Mouse (Mus musculus) midbrain, embryonic 12.5 days (tissue): ENCODE data around the gene Ndufs7. TPM values are rescaled to one million over a fixed set of nuclear protein-coding genes. Genes with fewer than 3 reads are reported as not detected.
A peak's percentile ranks its signal among the peaks of the same experiment; 100 is the strongest.

Source experiments
- ATAC-seq: fragments of 200-750 bp; cut with Nextera tagmentation; 2 replicates; pipeline ENCODE4 v1.8.0; 2017; ENCODE audit warnings: low read depth, moderate TSS enrichment, moderate library complexity; ENCODE audit not compliant: low FRiP score
- H3K27ac ChIP-seq: fragments of 300-500 bp; sonication (generic); replicated peaks from 2 replicates; pipeline ENCODE4 v1.5.1; 2016; ENCODE audit warnings: mild to moderate bottlenecking
- H3K27me3 ChIP-seq: fragments of 300-500 bp; sonication (generic); 2 replicates; pipeline ENCODE4 v1.6.1; 2016; ENCODE audit warnings: mild to moderate bottlenecking
- H3K36me3 ChIP-seq: fragments of 300-500 bp; sonication (generic); 2 replicates; pipeline ENCODE4 v1.6.1; 2016
- H3K4me1 ChIP-seq: fragments of 300-500 bp; sonication (generic); 2 replicates; pipeline ENCODE4 v1.6.1; 2016
- H3K4me2 ChIP-seq: fragments of 300-500 bp; sonication (generic); replicated peaks from 2 replicates; pipeline ENCODE4 v1.6.1; 2016; ENCODE audit warnings: mild to moderate bottlenecking, moderate library complexity
- H3K4me3 ChIP-seq: fragments of 300-500 bp; sonication (generic); 2 replicates; pipeline ENCODE4 v1.5.1; 2016; ENCODE audit warnings: mild to moderate bottlenecking
- H3K9ac ChIP-seq: fragments of 300-500 bp; sonication (generic); replicated peaks from 2 replicates; pipeline ENCODE4 v1.6.1; 2016; ENCODE audit warnings: mild to moderate bottlenecking, moderate library complexity
- H3K9me3 ChIP-seq: fragments of 300-500 bp; sonication (generic); 2 replicates; pipeline ENCODE4 v1.6.1; 2016; ENCODE audit warnings: mild to moderate bottlenecking
- WGBS: fragments of 180-500 bp; shearing (Covaris S2); methylation state at CpG from one replicate; pipeline ENCODE4 v1.1.7; 2016; 5-methylcytosine and 5-hydroxymethylcytosine counted together
- polyA plus RNA-seq: library from polyadenylated mRNA; unstranded; fragments of >200 nt; fragmentation: Nextera tagmentation; extraction: Ambion mirVana; gene quantifications from 2 replicates; pipeline ENCODE4 v1.2.1, GENCODE M21; 2016

Gene Ndufs7
- polyA plus RNA-seq, 1 experiment from 2014 or later = 205 TPM

DNA sequence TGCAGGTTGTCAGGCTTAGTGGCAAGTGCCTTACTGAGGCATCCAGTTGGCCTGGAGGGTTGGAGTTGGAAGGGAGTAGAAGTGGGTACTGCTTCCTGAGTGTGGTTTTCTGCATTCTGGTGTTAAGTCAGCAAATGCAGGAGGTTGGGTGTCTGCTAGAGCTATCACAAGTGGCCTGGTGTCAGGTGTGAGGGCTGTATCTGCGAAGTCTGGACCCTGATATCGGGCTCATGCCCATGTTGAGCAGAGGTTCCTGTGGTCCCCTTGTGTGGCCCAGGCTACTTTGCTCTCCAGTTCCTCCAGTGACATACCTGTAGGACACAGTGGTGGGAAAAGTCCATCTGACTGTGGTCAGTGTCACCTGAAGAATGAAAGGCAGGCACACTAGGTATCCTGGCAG is 21.2 kb downstream of the Ndufs7 start:
- Histone ChIP-seq H3K27me3 (no peaks in the 10 kb centered on the region), H3K4me1 (peaks cover 56% of the 10 kb centered on the region), H3K4me2 (no peak overlapping the region), H3K9me3 (no peaks in the 10 kb centered on the region), H3K27ac (no peak overlapping the region), H3K36me3 (peaks cover 49% of the 10 kb centered on the region), H3K4me3 (no peak overlapping the region), H3K9ac (no peak overlapping the region)
- no peak for ATAC-seq
- 95% methylated on average over 2 of the region's 2 CpGs for WGBS

- Histone ChIP-seq H3K27ac (no peak overlapping the region), H3K4me1 (peaks cover 54% of the 10 kb centered on the region), H3K27me3 (no peaks in the 10 kb centered on the region), H3K4me3 (no peak overlapping the region), H3K9ac (no peak overlapping the region; the same call in 1 of the 2 replicates), H3K9me3 (no peaks in the 10 kb centered on the region), H3K4me2 (no peak overlapping the region), H3K36me3 (peaks cover 54% of the 10 kb centered on the region)
- ATAC-seq = no peak
- 79% methylated on average over 6 of the region's 6 CpGs for WGBS
Measured at GRCm38 (mm10) chr10:80270734-80271181, 21.8 kb downstream of the Ndufs7 start.

DNA sequence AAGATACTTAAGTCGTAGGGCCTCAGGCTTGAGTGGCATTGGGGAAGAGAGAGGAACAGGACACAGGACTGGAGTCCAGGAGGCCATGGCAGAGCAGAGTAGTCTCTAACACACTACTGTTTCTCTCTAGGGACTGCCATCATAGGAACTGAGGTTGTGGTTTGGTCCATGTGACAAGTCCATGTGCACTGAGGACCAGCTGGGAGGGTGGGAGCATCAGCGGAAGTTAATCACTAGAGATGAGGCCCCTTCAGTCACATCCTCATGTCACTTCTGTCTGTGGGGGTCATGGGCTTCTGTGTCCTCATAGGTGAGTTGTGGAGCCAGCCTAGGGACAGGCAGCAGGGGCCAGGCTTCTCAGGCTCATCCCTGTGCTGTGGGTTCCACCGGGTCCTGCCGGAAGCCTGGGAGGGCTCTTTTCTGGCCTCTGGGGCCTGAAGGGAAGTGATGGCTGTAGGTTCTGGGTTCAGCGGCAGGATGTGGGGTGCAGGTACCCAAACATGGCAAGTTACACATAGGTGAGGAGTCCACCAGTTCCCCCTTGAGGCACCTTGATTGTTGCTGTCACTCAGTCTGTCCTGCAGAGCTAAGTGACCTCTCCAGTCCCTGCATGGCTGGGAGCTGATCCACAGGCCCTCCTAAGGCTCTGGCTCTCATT is 22.4 kb downstream of the Ndufs7 start:
- ATAC-seq = no peak
- H3K4me2 ChIP-seq = no peak overlapping the region
- peaks cover 60% of the 10 kb centered on the region for H3K36me3 ChIP-seq

GRCm38 (mm10) chr10:80271870-80272585 is 23.1 kb downstream of the Ndufs7 start:
- H3K4me1 ChIP-seq = peaks cover 41% of the 10 kb centered on the region
- H3K36me3 ChIP-seq = peaks cover 63% of the 10 kb centered on the region
- no peak for ATAC-seq
- no peak overlapping the region for H3K9ac ChIP-seq
- 91% methylated on average over 8 of the region's 8 CpGs for WGBS
- no peaks in the 10 kb centered on the region for H3K27me3 ChIP-seq
- H3K4me2 ChIP-seq = no peak overlapping the region
- no peaks in the 10 kb centered on the region for H3K9me3 ChIP-seq
- no peak overlapping the region for H3K27ac ChIP-seq
- no peak overlapping the region for H3K4me3 ChIP-seq

More for the DNA sequence above, 22.4 kb downstream of the Ndufs7 start:
- H3K4me1 ChIP-seq = peaks cover 48% of the 10 kb centered on the region
- no peak overlapping the region; the same call in 1 of the 2 replicates for H3K9ac ChIP-seq
- H3K4me3 ChIP-seq = no peak overlapping the region
- 92% methylated on average over 5 of the region's 5 CpGs for WGBS
- no peaks in the 10 kb centered on the region for H3K27me3 ChIP-seq
- no peaks in the 10 kb centered on the region for H3K9me3 ChIP-seq
- no peak overlapping the region for H3K27ac ChIP-seq

DNA sequence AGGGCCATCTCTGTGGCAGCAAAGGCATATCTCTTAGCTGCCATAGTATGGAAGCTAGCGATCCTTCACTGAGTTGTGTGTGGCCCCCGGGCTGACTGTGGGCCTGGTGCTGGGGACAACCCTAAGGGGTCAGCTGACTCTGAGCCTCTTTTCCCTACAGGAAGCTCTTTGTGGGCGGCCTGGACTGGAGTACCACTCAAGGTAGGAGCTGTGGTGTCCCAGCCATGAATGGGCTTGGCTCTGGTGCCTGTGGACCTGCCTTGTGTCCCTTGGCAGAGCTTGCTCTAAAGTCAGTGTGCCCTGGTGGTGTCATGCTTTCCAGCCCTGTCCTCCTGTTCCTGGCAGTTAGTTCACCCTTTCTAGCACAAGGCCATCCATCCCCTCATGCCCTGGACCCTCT is 24.9 kb downstream of the Ndufs7 start:
- ATAC-seq = no peak
- 94% methylated on average over 3 of the region's 3 CpGs for WGBS
- Histone ChIP-seq H3K4me2 (no peak overlapping the region), H3K9ac (no peak overlapping the region), H3K36me3 (peaks cover 73% of the 10 kb centered on the region), H3K27me3 (no peaks in the 10 kb centered on the region), H3K4me1 (peaks cover 25% of the 10 kb centered on the region), H3K9me3 (no peaks in the 10 kb centered on the region), H3K4me3 (no peak overlapping the region), H3K27ac (no peak overlapping the region)

DNA sequence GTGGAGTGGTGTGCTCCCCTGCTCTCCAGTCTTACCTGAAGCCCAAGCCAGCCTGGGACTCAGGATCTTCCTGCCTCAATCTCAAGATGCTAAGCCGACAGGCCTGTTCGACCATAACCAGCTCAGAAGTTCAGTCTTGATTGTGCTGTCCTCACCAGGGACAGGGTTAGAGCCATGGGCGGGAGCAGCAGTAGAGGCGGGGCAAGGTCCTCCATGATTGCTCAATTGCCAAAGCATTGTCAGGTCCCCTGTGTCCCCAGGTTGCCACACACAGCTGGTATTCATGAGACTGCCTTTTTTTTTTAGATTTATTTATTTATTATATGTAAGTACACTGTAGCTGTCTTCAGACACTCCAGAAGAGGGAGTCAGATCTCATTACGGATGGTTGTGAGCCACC is 27.3 kb downstream of the Ndufs7 start:
- no peak overlapping the region for H3K27ac ChIP-seq
- no peaks in the 10 kb centered on the region for H3K27me3 ChIP-seq
- H3K36me3 ChIP-seq = peaks cover 84% of the 10 kb centered on the region
- no peaks in the 10 kb centered on the region for H3K9me3 ChIP-seq
- ATAC-seq = no peak
- 85% methylated on average over 5 of the region's 5 CpGs for WGBS
- no peak overlapping the region for H3K4me3 ChIP-seq
- H3K9ac ChIP-seq = no peak overlapping the region
- no peak overlapping the region for H3K4me2 ChIP-seq
- 0 out of 2 replicates have a peak, but pooled peaks cover 8% of the 10 kb centered on the region for H3K4me1 ChIP-seq

DNA sequence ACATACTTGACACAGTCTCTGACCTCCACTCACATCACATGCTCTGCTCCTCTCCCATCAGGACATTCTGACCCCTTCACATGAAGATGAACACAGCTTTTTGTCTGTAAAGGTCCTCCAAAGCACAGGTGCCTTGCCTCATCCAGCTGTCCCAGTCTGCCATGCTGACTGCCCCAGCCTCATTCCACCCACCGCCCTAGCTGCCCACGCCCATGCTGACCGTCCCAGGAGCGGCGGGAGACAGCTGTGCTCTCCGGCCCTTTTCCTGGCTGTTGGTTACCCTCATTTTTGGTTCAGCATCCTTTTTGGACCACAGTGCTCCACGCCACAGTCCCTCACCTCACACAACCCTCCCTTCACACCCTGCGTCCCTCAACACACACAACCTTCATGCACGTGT is 29.5 kb downstream of the Ndufs7 start:
- Histone ChIP-seq H3K4me3 (no peak overlapping the region), H3K36me3 (peaks cover 95% of the 10 kb centered on the region), H3K27me3 (no peaks in the 10 kb centered on the region), H3K4me2 (no peak overlapping the region), H3K27ac (no peak overlapping the region), H3K4me1 (peaks cover 3% of the 10 kb centered on the region; the same call in 1 of the 2 replicates), H3K9me3 (no peaks in the 10 kb centered on the region), H3K9ac (no peak overlapping the region)
- WGBS = 96% methylated on average over 9 of the region's 9 CpGs
- ATAC-seq = no peak

DNA sequence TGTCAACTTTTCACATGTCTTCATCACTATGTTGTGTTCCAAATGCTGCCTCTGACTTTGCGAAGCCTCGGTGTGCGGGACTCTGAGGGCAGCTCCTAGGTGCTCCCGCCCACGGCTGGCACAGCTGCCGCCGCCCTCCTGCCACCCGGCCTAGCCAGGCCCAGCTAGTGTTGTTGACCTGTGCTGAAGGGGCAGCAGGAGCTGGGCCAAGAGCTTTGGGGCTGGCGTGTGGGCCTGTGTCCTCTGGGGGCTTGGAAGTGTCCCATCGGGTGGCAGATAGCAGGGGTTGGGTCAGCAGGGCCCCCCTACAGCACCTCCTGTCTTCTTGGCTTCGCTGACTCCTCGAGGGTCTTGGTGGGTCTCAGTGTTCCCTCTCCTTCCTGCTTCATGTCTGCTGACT is 30.4 kb downstream of the Ndufs7 start:
- peaks cover 3% of the 10 kb centered on the region; the same call in 1 of the 2 replicates for H3K4me1 ChIP-seq
- peaks cover 95% of the 10 kb centered on the region for H3K36me3 ChIP-seq
- H3K4me2 ChIP-seq = no peak overlapping the region
- H3K9me3 ChIP-seq = no peaks in the 10 kb centered on the region
- no peak overlapping the region for H3K4me3 ChIP-seq
- no peaks in the 10 kb centered on the region; the same call in 1 of the 2 replicates for H3K27me3 ChIP-seq
- H3K9ac ChIP-seq = no peak overlapping the region
- WGBS = 95% methylated on average over 12 of the region's 12 CpGs
- ATAC-seq = no peak
- 0 out of 2 replicates have a peak overlapping the region, but pooled peaks have one; percentile 39 for H3K27ac ChIP-seq

- ATAC-seq = no peak
- H3K36me3 ChIP-seq = peaks cover 97% of the 10 kb centered on the region
- no peaks in the 10 kb centered on the region for H3K9me3 ChIP-seq
Measured at GRCm38 (mm10) chr10:80281304-80281703, 32.4 kb downstream of the Ndufs7 start.

GRCm38 (mm10) chr10:80281921-80282371 is 33.0 kb downstream of the Ndufs7 start:
- Histone ChIP-seq H3K27me3 (no peaks in the 10 kb centered on the region; the same call in 1 of the 2 replicates), H3K4me3 (no peak overlapping the region), H3K4me1 (peaks cover 3% of the 10 kb centered on the region; the same call in 1 of the 2 replicates), H3K9ac (no peak overlapping the region), H3K4me2 (no peak overlapping the region), H3K36me3 (peaks cover 97% of the 10 kb centered on the region), H3K9me3 (no peaks in the 10 kb centered on the region), H3K27ac (peak overlapping the region; percentile 35; the same call in 1 of the 2 replicates)
- WGBS = 84% methylated on average over 8 of the region's 8 CpGs
- peak; percentile 24; the same call in 1 of the 2 replicates for ATAC-seq

More at GRCm38 (mm10) chr10:80281304-80281703, 32.4 kb downstream of the Ndufs7 start:
- no peak overlapping the region for H3K4me2 ChIP-seq
- peak overlapping the region; percentile 35; the same call in 1 of the 2 replicates for H3K27ac ChIP-seq
- H3K4me3 ChIP-seq = no peak overlapping the region
- H3K4me1 ChIP-seq = peaks cover 3% of the 10 kb centered on the region; the same call in 1 of the 2 replicates
- no peak overlapping the region for H3K9ac ChIP-seq
- 88% methylated on average over 7 of the region's 7 CpGs for WGBS
- no peaks in the 10 kb centered on the region; the same call in 1 of the 2 replicates for H3K27me3 ChIP-seq

DNA sequence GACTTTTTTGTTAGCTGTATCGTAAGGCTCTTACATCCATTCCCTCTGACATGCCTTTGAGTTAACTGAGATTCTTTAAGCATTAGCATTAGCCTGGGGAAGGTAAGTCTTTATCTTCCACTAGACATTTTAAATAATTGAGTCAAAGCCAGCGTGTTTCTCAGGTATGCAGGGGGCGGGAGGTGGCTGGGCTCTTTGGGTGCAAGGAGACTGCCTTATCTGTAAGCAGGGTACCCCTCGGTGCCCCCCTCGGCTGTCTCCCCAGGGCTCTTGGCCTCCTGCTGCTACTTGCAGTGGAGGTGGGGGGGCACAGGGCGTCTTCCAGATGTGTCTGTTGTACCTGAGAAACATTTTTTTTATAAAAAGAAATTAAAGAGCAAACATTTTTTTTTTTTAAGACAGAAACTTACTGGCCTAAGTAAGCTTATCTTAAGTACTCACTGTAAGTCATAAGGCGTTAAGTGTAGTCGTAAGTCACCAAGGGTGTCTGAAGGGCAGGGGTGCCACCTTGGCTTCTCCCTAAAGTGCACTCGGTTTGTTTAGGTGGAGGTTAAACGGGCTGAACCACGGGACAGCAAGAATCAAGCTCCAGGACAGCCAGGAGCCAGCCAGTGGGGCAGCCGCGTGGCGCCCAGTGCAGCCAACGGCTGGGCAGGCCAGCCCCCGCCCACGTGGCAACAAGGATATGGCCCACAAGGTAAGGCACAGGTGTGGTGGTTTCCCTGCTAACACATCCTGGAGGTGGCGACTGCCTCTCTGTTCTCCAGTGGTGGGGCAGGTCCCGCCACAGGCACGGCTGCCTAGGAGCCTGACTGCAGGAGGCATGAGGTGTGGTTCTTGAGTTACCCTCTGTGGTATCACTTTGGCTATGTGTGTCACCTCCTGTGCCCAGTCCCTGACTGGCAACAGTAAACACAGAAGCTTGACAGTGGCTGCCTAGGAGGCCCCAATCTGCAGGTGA is 33.8 kb downstream of the Ndufs7 start:
- Histone ChIP-seq H3K4me1 (peaks cover 3% of the 10 kb centered on the region; the same call in 1 of the 2 replicates), H3K4me2 (no peak overlapping the region), H3K9ac (no peak overlapping the region), H3K9me3 (no peaks in the 10 kb centered on the region), H3K27me3 (no peaks in the 10 kb centered on the region; the same call in 1 of the 2 replicates), H3K36me3 (peaks cover 97% of the 10 kb centered on the region), H3K27ac (no peak overlapping the region), H3K4me3 (no peak overlapping the region)
- no peak for ATAC-seq
- WGBS = 91% methylated on average over 20 of the region's 20 CpGs
